Mouse (Mus musculus): ENCODE measurements around the gene Cacna1g. TPM values are rescaled to one million over a fixed set of nuclear protein-coding genes. Genes with fewer than 3 reads are reported as not detected.

Gene Cacna1g
- not detected for total RNA-seq (2023)

GRCm38 (mm10) chr11:94473707-94474543 is at the start of gene Cacna1g:
TSS of gene Cacna1g (minus strand) at chr11:94474198.

GRCm38 (mm10) chr11:94521219-94521843 is 47.3 kb upstream of the Cacna1g start, which contains the start of gene Mycbpap:
TSS of gene Mycbpap (minus strand) at chr11:94521742.

GRCm38 (mm10) chr11:94499661-94500152 is 25.7 kb upstream of the Cacna1g start, which contains the start of gene Epn3:
TSS of gene Epn3 (minus strand) at chr11:94499974.

GRCm38 (mm10) chr11:94486001-94486400 is 12.0 kb upstream of the Cacna1g start, which contains the start of gene Spata20:
TSS of gene Spata20 (minus strand) at chr11:94486179.

GRCm38 (mm10) chr11:94392672-94393109 is 81.3 kb downstream of the Cacna1g start, which contains the start of gene Abcc3:
TSS of gene Abcc3 (minus strand) at chr11:94392997.

Other genes starting within 250 kb of the Cacna1g start
- 2.7 TPM for gene Wfikkn2, start 228.2 kb downstream of the Cacna1g start, total RNA-seq (2023)
- not detected for gene Gm21885, start 192.3 kb downstream of the Cacna1g start, total RNA-seq (2023)
- gene Luc7l3, start 152.2 kb downstream of the Cacna1g start, total RNA-seq (2023) = 134 TPM
- gene Ankrd40, start 146.2 kb downstream of the Cacna1g start, total RNA-seq (2023) = 53.2 TPM
- gene Abcc3, start 81.2 kb downstream of the Cacna1g start, total RNA-seq (2023) = 2.8 TPM
- gene Spata20, start 12.0 kb upstream of the Cacna1g start, total RNA-seq (2023) = not detected
- gene Epn3, start 25.8 kb upstream of the Cacna1g start, total RNA-seq (2023) = not detected
- gene Mycbpap, start 47.5 kb upstream of the Cacna1g start, total RNA-seq (2023) = not detected
- gene Rsad1, start 75.1 kb upstream of the Cacna1g start, total RNA-seq (2023) = 4.3 TPM
- not detected for gene Chad, start 90.8 kb upstream of the Cacna1g start, total RNA-seq (2023)
- 16.8 TPM for gene Acsf2, start 127.7 kb upstream of the Cacna1g start, total RNA-seq (2023)
- 54.0 TPM for gene Lrrc59, start 155.6 kb upstream of the Cacna1g start, total RNA-seq (2023)
- gene Mrpl27, start 179.6 kb upstream of the Cacna1g start, total RNA-seq (2023) = 22.6 TPM
- 1.5 TPM for gene Eme1, start 179.8 kb upstream of the Cacna1g start, total RNA-seq (2023)
- 48.9 TPM for gene Xylt2, start 203.3 kb upstream of the Cacna1g start, total RNA-seq (2023)
- not detected for gene Gm11541, start 230.3 kb upstream of the Cacna1g start, total RNA-seq (2023)

Data from CD4-positive naive resting alpha-beta T cell, adult 76 days (primary cell).